Mouse (Mus musculus) midbrain, embryonic 11.5 days (tissue): Measurements from ENCODE around the gene Gm4491. TPM values are rescaled to one million over a fixed set of nuclear protein-coding genes. Genes with fewer than 3 reads are reported as not detected.

Experiments used
- ATAC-seq: fragments of 200-750 bp; cut with Nextera tagmentation; 2 replicates; pipeline ENCODE4 v1.8.0; 2017; ENCODE audit warnings: moderate TSS enrichment, moderate library complexity; ENCODE audit not compliant: low FRiP score
- DNase-seq: peaks from one replicate; pipeline ENCODE4 v3.0.0; 2015; ENCODE audit warnings: low spot score; ENCODE audit errors: missing footprints
- H3K27ac ChIP-seq: fragments of 300-500 bp; sonication (generic); 2 replicates; pipeline ENCODE4 v1.5.1; 2014; ENCODE audit warnings: low read depth, low read length
- H3K27me3 ChIP-seq: fragments of 300-500 bp; sonication (generic); 2 replicates; pipeline ENCODE4 v1.6.1; 2014; ENCODE audit warnings: mild to moderate bottlenecking, low read length, moderate library complexity, mixed read lengths; ENCODE audit not compliant: control insufficient read depth, insufficient read depth
- H3K36me3 ChIP-seq: fragments of 300-500 bp; sonication (generic); 2 replicates; pipeline ENCODE4 v1.6.1; 2014; ENCODE audit warnings: mild to moderate bottlenecking, low read length, moderate library complexity, mixed read lengths; ENCODE audit not compliant: control insufficient read depth, insufficient read depth
- H3K4me1 ChIP-seq: fragments of 300-500 bp; sonication (generic); 2 replicates; pipeline ENCODE4 v1.6.1; 2014; ENCODE audit warnings: low read length; ENCODE audit not compliant: control insufficient read depth, insufficient read depth
- H3K4me2 ChIP-seq: fragments of 300-500 bp; sonication (generic); 2 replicates; pipeline ENCODE4 v1.6.1; 2014; ENCODE audit warnings: mild to moderate bottlenecking, moderate library complexity
- H3K4me3 ChIP-seq: fragments of 300-500 bp; sonication (generic); 2 replicates; pipeline ENCODE4 v1.5.1; 2014; ENCODE audit warnings: low read depth, low read length
- H3K9ac ChIP-seq: fragments of 300-500 bp; sonication (generic); 2 replicates; pipeline ENCODE4 v1.6.1; 2014; ENCODE audit warnings: low read length
- H3K9me3 ChIP-seq: fragments of 300-500 bp; sonication (generic); 2 replicates; pipeline ENCODE4 v1.6.1; 2016; ENCODE audit warnings: low read length; ENCODE audit not compliant: control insufficient read depth
- WGBS: fragments of 180-500 bp; shearing (Covaris S2); extraction: QIAGEN DNeasy Blood & Tissue Kit; methylation state at CpG from one replicate; pipeline ENCODE4 v1.1.7; 2014; 5-methylcytosine and 5-hydroxymethylcytosine counted together
- polyA plus RNA-seq: library from polyadenylated mRNA; unstranded; fragments of >200 nt; fragmentation: Nextera tagmentation; extraction: Ambion mirVana; gene quantifications from 2 replicates; pipeline ENCODE4 v1.2.1, GENCODE M21; 2014

Gene Gm4491
- not detected in 2 replicates for polyA plus RNA-seq

- 6% methylated on average over 13 of the region's 13 CpGs for WGBS
- peak within 1 kb of the TSS; percentile 31 for H3K4me2 ChIP-seq
- peaks cover 7% of the 10 kb centered on the region for H3K4me1 ChIP-seq
- DNase-seq (peak; percentile 91), ATAC-seq (peak; percentile 81)
- no peaks in the 10 kb centered on the region for H3K27me3 ChIP-seq
- H3K36me3 ChIP-seq = no peaks in the 10 kb centered on the region
- no peak within 1 kb of the TSS for H3K27ac ChIP-seq
- H3K4me3 ChIP-seq = no peak within 1 kb of the TSS
- H3K9me3 ChIP-seq = no peaks in the 10 kb centered on the region
- H3K9ac ChIP-seq = no peak within 1 kb of the TSS
Observed at GRCm38 (mm10) chr14:57115823-57116544, at the start of gene Gm4491. Gene Gm4491, minus strand, starts transcription at chr14:57115883.

GRCm38 (mm10) chr14:57161833-57162232 is 46.1 kb upstream of the Gm4491 start:
- no peak overlapping the region for H3K4me3 ChIP-seq
- DNase-seq (no peak), ATAC-seq (no peak)
- H3K4me2 ChIP-seq = no peak overlapping the region
- H3K27me3 ChIP-seq = no peaks in the 10 kb centered on the region
- H3K36me3 ChIP-seq = no peaks in the 10 kb centered on the region
- H3K9me3 ChIP-seq = no peaks in the 10 kb centered on the region
- H3K4me1 ChIP-seq = no peaks in the 10 kb centered on the region
- WGBS = 74% methylated on average over 2 of the region's 2 CpGs
- H3K27ac ChIP-seq = no peak overlapping the region
- H3K9ac ChIP-seq = no peak overlapping the region

GRCm38 (mm10) chr14:57161201-57161600 is 45.5 kb upstream of the Gm4491 start:
- DNase-seq (no peak), ATAC-seq (no peak)
- no peaks in the 10 kb centered on the region for H3K4me1 ChIP-seq
- H3K9me3 ChIP-seq = no peaks in the 10 kb centered on the region
- no peaks in the 10 kb centered on the region for H3K27me3 ChIP-seq
- H3K9ac ChIP-seq = no peak overlapping the region
- whole genome bisulfite sequencing = 90% methylated on average over 4 of the region's 4 CpGs
- H3K4me3 ChIP-seq = no peak overlapping the region
- no peaks in the 10 kb centered on the region for H3K36me3 ChIP-seq
- H3K4me2 ChIP-seq = no peak overlapping the region
- no peak overlapping the region for H3K27ac ChIP-seq

- no peaks in the 10 kb centered on the region for H3K9me3 ChIP-seq
- H3K4me2 ChIP-seq = no peak overlapping the region
- DNase-seq (no peak), ATAC-seq (no peak)
- H3K27ac ChIP-seq = no peak overlapping the region
- no peak overlapping the region for H3K4me3 ChIP-seq
- H3K9ac ChIP-seq = no peak overlapping the region
- H3K36me3 ChIP-seq = no peaks in the 10 kb centered on the region
- no peaks in the 10 kb centered on the region for H3K27me3 ChIP-seq
- H3K4me1 ChIP-seq = no peaks in the 10 kb centered on the region
- 61% methylated on average over 6 of the region's 6 CpGs for WGBS
Observed at GRCm38 (mm10) chr14:57154916-57155315, 39.2 kb upstream of the Gm4491 start.

GRCm38 (mm10) chr14:57145741-57146140 is 30.1 kb upstream of the Gm4491 start:
- Histone ChIP-seq H3K4me2 (no peak overlapping the region), H3K9ac (no peak overlapping the region), H3K27me3 (no peaks in the 10 kb centered on the region), H3K36me3 (no peaks in the 10 kb centered on the region), H3K4me1 (no peaks in the 10 kb centered on the region), H3K4me3 (no peak overlapping the region), H3K9me3 (no peaks in the 10 kb centered on the region), H3K27ac (no peak overlapping the region)
- WGBS = 71% methylated on average over 4 of the region's 4 CpGs
- ATAC-seq (no peak), DNase-seq (no peak)

GRCm38 (mm10) chr14:57135265-57135664 is 19.6 kb upstream of the Gm4491 start:
- Histone ChIP-seq H3K4me2 (no peak overlapping the region), H3K4me3 (no peak overlapping the region), H3K4me1 (peaks cover 12% of the 10 kb centered on the region), H3K27ac (no peak overlapping the region), H3K9ac (no peak overlapping the region), H3K27me3 (peaks cover 19% of the 10 kb centered on the region), H3K9me3 (no peaks in the 10 kb centered on the region), H3K36me3 (no peaks in the 10 kb centered on the region)
- ATAC-seq (no peak), DNase-seq (no peak)
- WGBS = 57% methylated on average over 8 of the region's 8 CpGs

GRCm38 (mm10) chr14:57133161-57133661 is 17.5 kb upstream of the Gm4491 start, which contains the start of gene Gjb6:
Gene Gjb6, minus strand, starts transcription at chr14:57133611.
- Histone ChIP-seq H3K36me3 (no peaks in the 10 kb centered on the region), H3K4me2 (peak within 1 kb of the TSS; percentile 71), H3K4me3 (peak within 1 kb of the TSS; percentile 31), H3K27ac (no peak within 1 kb of the TSS), H3K4me1 (peaks cover 12% of the 10 kb centered on the region), H3K9me3 (no peaks in the 10 kb centered on the region), H3K9ac (no peak within 1 kb of the TSS; the same call in 1 of the 2 replicates), H3K27me3 (peaks cover 19% of the 10 kb centered on the region)
- WGBS = 2% methylated on average over 33 of the region's 33 CpGs
- DNase-seq (peak; percentile 90), ATAC-seq (no peak)

GRCm38 (mm10) chr14:57127383-57127782 is 11.7 kb upstream of the Gm4491 start:
- no peak overlapping the region for H3K4me2 ChIP-seq
- no peak overlapping the region for H3K4me3 ChIP-seq
- ATAC-seq = no peak
- H3K27me3 ChIP-seq = peaks cover 5% of the 10 kb centered on the region
- no peak for DNase-seq
- no peaks in the 10 kb centered on the region for H3K36me3 ChIP-seq
- no peak overlapping the region for H3K9ac ChIP-seq
- H3K27ac ChIP-seq = no peak overlapping the region
- WGBS = 84% methylated on average over 4 of the region's 4 CpGs
- H3K9me3 ChIP-seq = no peaks in the 10 kb centered on the region
- H3K4me1 ChIP-seq = no peaks in the 10 kb centered on the region

GRCm38 (mm10) chr14:57122295-57122694 is 6.6 kb upstream of the Gm4491 start:
- no peak overlapping the region for H3K4me2 ChIP-seq
- DNase-seq (no peak), ATAC-seq (no peak)
- H3K4me3 ChIP-seq = no peak overlapping the region
- H3K9ac ChIP-seq = no peak overlapping the region
- no peaks in the 10 kb centered on the region for H3K4me1 ChIP-seq
- 87% methylated on average over 7 of the region's 7 CpGs for WGBS
- H3K27me3 ChIP-seq = no peaks in the 10 kb centered on the region
- H3K36me3 ChIP-seq = no peaks in the 10 kb centered on the region
- H3K9me3 ChIP-seq = no peaks in the 10 kb centered on the region
- H3K27ac ChIP-seq = no peak overlapping the region
